Mouse (Mus musculus) erythroblast, embryonic 14.5 days (primary cell): Measurements from ENCODE around the gene Nmrk1. TPM values are rescaled to one million over a fixed set of nuclear protein-coding genes. Genes with fewer than 3 reads are reported as not detected.

Source experiments
- H3K27me3 ChIP-seq: 2 replicates; pipeline ENCODE4 v1.6.1; 2012; ENCODE audit warnings: inconsistent platforms; ENCODE audit not compliant: control insufficient read depth
- H3K36me3 ChIP-seq: 2 replicates; pipeline ENCODE4 v1.6.1; 2012; ENCODE audit warnings: mild to moderate bottlenecking, inconsistent platforms; ENCODE audit not compliant: control insufficient read depth
- H3K4me1 ChIP-seq: 2 replicates; pipeline ENCODE4 v1.6.1; 2012; ENCODE audit warnings: inconsistent platforms; ENCODE audit not compliant: control insufficient read depth
- H3K4me3 ChIP-seq: replicated peaks from 2 replicates; pipeline ENCODE3; 2012; ENCODE audit warnings: moderate library complexity, mild to moderate bottlenecking, inconsistent platforms
- H3K9me3 ChIP-seq: 2 replicates; pipeline ENCODE4 v1.6.1; 2012; ENCODE audit warnings: low read length, inconsistent platforms, mixed read lengths; ENCODE audit not compliant: control insufficient read depth
- GATA1 ChIP-seq: IDR thresholded peaks from 2 replicates; pipeline ENCODE4 v1.6.1; 2012; ENCODE audit warnings: low read length, inconsistent platforms, mixed read lengths
- TAL1 ChIP-seq: IDR thresholded peaks from 3 replicates; pipeline ENCODE4 v1.6.1; 2012; ENCODE audit warnings: low read length, inconsistent platforms, mixed read lengths
- polyA plus RNA-seq: library from polyadenylated mRNA; stranded (reverse); fragments of >175 nt; gene quantifications from 2 replicates; pipeline ENCODE4 v1.2.3, GENCODE M21; 2012

Nmrk1 gene
- polyA plus RNA-seq, 1 experiment, result not detected

GRCm38 (mm10) chr19:18607907-18608306 is 23.8 kb upstream of the Nmrk1 start:
- H3K4me1 ChIP-seq, result no peaks in the 10 kb centered on the region
- H3K9me3 ChIP-seq, result no peaks in the 10 kb centered on the region
- no peaks in the 10 kb centered on the region; the same call in none of the 2 replicates for H3K36me3 ChIP-seq
- TF ChIP-seq TAL1 (no peak), GATA1 (no peak)
- no peaks in the 10 kb centered on the region for H3K27me3 ChIP-seq
- no peak overlapping the region for H3K4me3 ChIP-seq

- H3K9me3 ChIP-seq, result no peaks in the 10 kb centered on the region
- H3K4me1 ChIP-seq, result no peaks in the 10 kb centered on the region
- TF ChIP-seq GATA1 (no peak), TAL1 (no peak)
- no peak overlapping the region for H3K4me3 ChIP-seq
- H3K27me3 ChIP-seq, result no peaks in the 10 kb centered on the region
- no peaks in the 10 kb centered on the region for H3K36me3 ChIP-seq
Measured at GRCm38 (mm10) chr19:18608975-18609374, 22.8 kb upstream of the Nmrk1 start.

GRCm38 (mm10) chr19:18614337-18614736 is 17.4 kb upstream of the Nmrk1 start:
- Histone ChIP-seq H3K9me3 (no peaks in the 10 kb centered on the region), H3K4me3 (no peak overlapping the region), H3K4me1 (no peaks in the 10 kb centered on the region), H3K27me3 (no peaks in the 10 kb centered on the region), H3K36me3 (no peaks in the 10 kb centered on the region)
- TF ChIP-seq GATA1 (no peak), TAL1 (no peak)

GRCm38 (mm10) chr19:18615680-18616240 is 16.0 kb upstream of the Nmrk1 start:
- no peaks in the 10 kb centered on the region for H3K9me3 ChIP-seq
- no peaks in the 10 kb centered on the region for H3K4me1 ChIP-seq
- H3K4me3 ChIP-seq, result no peak overlapping the region
- TF ChIP-seq TAL1 (no peak), GATA1 (no peak)
- H3K36me3 ChIP-seq, result no peaks in the 10 kb centered on the region
- H3K27me3 ChIP-seq, result no peaks in the 10 kb centered on the region

GRCm38 (mm10) chr19:18617504-18617903 is 14.2 kb upstream of the Nmrk1 start:
- Histone ChIP-seq H3K27me3 (no peaks in the 10 kb centered on the region), H3K9me3 (no peaks in the 10 kb centered on the region), H3K4me3 (no peak overlapping the region), H3K36me3 (no peaks in the 10 kb centered on the region), H3K4me1 (no peaks in the 10 kb centered on the region)
- no peak for TF ChIP-seq TAL1
- no peak for TF ChIP-seq GATA1

GRCm38 (mm10) chr19:18619060-18619459 is 12.7 kb upstream of the Nmrk1 start:
- Histone ChIP-seq H3K27me3 (no peaks in the 10 kb centered on the region), H3K4me3 (no peak overlapping the region), H3K36me3 (no peaks in the 10 kb centered on the region), H3K9me3 (no peaks in the 10 kb centered on the region), H3K4me1 (no peaks in the 10 kb centered on the region)
- TF ChIP-seq TAL1 (no peak), GATA1 (no peak)

GRCm38 (mm10) chr19:18619691-18620090 is 12.1 kb upstream of the Nmrk1 start:
- no peaks in the 10 kb centered on the region for H3K27me3 ChIP-seq
- H3K9me3 ChIP-seq, result no peaks in the 10 kb centered on the region
- H3K36me3 ChIP-seq, result no peaks in the 10 kb centered on the region
- H3K4me3 ChIP-seq, result no peak overlapping the region
- no peaks in the 10 kb centered on the region for H3K4me1 ChIP-seq
- no peak for TF ChIP-seq TAL1
- TF ChIP-seq GATA1, result no peak

- H3K4me3 ChIP-seq, result no peak overlapping the region
- no peak for TF ChIP-seq GATA1
- no peak for TF ChIP-seq TAL1
Measured at GRCm38 (mm10) chr19:18623894-18624293, 7.9 kb upstream of the Nmrk1 start.

GRCm38 (mm10) chr19:18629589-18629988 is 2.2 kb upstream of the Nmrk1 start:
- no peak overlapping the region for H3K4me3 ChIP-seq
- no peak for TF ChIP-seq TAL1
- TF ChIP-seq GATA1, result no peak
- peaks cover 28% of the 10 kb centered on the region for H3K4me1 ChIP-seq
- H3K9me3 ChIP-seq, result no peaks in the 10 kb centered on the region
- no peaks in the 10 kb centered on the region for H3K27me3 ChIP-seq
- no peaks in the 10 kb centered on the region for H3K36me3 ChIP-seq

More at GRCm38 (mm10) chr19:18623894-18624293, 7.9 kb upstream of the Nmrk1 start:
- Histone ChIP-seq H3K27me3 (no peaks in the 10 kb centered on the region), H3K36me3 (no peaks in the 10 kb centered on the region), H3K4me1 (no peaks in the 10 kb centered on the region), H3K9me3 (no peaks in the 10 kb centered on the region)
